Mouse (Mus musculus): Measurements from ENCODE around the gene Olfr222.

The Olfr222 gene

GRCm38 (mm10) chr11:59542442-59542841 lies 33.6 kb downstream of the Olfr222 start:
- DNase-seq (ENCODE audit: extremely low read depth, insufficient read length, low spot score): no peak

DNA sequence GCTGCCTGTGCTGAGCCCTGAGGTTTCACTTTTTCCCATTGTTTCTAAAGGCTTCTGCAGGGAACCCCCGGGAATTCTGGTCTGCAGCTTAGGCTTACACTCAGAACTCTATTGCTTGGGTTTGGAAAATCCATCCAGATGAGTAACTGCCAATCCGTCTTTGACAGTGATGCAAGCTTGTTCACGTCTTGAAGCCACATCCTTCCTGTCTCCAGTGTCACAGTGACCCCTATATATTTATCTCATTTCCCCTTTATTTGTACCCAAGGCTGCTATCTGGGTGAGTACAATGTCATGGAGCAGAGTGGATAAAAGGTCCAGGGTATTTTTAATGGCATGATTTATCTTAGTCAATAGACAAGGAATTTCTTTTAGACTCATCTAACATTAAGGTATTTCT lies 34.7 kb downstream of the Olfr222 start, which contains the start of gene Nlrp3:
Nlrp3 (plus strand) TSS at position 245 of the 400 bp plus-strand sequence.
- no peak for DNase-seq (ENCODE audit: extremely low read depth, insufficient read length, low spot score)

GRCm38 (mm10) chr11:59540123-59540522 lies 35.9 kb downstream of the Olfr222 start:
- DNase-seq (ENCODE audit: extremely low read depth, insufficient read length, low spot score): no peak

- no peak for DNase-seq (ENCODE audit: extremely low read depth, insufficient read length, low spot score)
Measured at GRCm38 (mm10) chr11:59538387-59538786, 37.6 kb downstream of the Olfr222 start.

DNA sequence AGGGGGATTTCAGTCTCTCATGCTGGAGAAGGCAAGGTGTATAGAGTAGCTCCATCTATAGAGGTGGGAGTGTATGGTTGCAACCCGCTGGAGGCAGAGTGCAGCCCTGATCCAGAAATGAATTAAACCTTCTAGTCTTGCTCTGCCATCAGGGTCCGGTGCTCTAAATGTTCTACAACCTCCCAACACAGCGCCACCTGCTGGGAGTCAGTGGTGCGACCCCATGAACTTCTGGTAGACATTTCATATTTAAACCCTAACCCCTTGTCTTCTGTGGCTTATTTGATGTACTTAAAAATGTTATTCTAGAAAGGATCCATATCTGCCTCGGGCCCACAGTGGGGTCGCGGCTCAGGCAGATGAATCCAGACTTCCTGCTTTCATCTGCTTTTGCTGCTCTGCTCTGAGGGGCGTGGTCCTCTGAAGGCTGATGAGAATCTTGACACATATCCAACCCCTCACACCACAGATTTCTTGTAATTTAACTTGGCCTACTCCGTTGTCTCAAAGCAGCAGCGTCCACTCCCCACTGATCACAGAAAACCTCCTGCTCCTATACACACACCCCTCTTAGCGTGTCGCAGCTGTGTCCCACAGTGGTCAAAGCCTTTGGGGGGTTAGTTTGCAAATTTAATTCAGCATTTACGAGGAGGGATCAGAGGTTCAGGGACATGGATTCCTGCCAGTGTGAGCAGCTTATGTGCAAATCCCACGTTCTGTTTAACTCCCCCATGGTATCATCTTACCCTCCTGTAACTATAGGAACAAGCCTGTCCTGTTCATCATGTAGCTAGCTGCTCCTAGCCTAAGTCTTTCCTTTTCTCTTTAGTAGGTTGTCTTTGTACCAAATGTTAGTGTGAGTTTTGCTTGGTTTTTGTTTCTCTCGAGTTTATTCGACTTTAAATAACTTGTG lies 38.6 kb downstream of the Olfr222 start:
- peak; percentile 17 for DNase-seq (ENCODE audit: extremely low read depth, insufficient read length, low spot score)

DNA sequence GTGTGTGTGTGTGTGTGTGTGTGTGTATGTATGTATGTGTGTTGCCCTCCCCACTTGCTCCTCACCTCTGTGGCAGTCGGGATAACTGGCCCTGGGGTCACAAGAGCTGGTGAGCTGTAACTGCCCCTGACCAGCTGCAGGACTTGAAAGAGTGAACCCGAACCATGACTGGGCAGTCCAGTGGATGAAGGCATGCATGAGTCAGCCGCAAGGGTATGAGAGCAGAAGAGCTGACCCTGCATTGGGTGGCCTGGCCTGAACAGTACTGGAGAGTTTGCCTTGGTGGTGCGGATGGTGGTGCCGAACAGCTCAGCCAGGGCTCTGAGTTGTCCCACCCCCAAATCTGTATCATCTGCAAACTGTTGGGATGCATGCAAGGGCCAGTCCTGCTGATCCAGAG lies 44.5 kb downstream of the Olfr222 start:
- DNase-seq (ENCODE audit: extremely low read depth, insufficient read length, low spot score): no peak

- DNase-seq (ENCODE audit: extremely low read depth, insufficient read length, low spot score): no peak
Measured at GRCm38 (mm10) chr11:59530870-59531535, 45.0 kb downstream of the Olfr222 start.

GRCm38 (mm10) chr11:59530221-59530620 lies 45.8 kb downstream of the Olfr222 start:
- DNase-seq (ENCODE audit: extremely low read depth, insufficient read length, low spot score): no peak

GRCm38 (mm10) chr11:59526472-59527080 lies 49.5 kb downstream of the Olfr222 start, which contains the start of gene Zkscan17:
TSS of gene Zkscan17 (minus strand) at chr11:59526751.
- DNase-seq (ENCODE audit: extremely low read depth, insufficient read length, low spot score): no peak

DNA sequence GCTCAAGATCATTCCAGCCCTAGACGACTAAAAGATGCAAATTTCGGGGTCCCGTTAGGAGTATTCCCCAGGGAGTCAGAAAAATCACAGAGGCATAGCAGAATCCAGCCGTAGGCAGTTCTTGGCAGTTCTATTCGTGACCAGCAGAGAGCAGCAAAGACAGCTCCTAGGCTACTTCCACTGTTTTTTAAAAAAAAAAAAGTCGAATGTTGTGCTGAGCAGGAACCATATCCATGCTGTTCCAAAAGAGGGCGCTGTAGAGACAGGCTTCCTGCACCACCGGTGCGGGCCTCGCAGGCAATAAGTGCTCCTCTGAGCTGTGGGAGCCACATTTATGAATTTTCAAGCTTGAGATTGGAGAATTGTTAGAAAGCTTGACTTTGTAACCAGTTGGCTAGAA lies 50.8 kb downstream of the Olfr222 start:
- DNase-seq (ENCODE audit: extremely low read depth, insufficient read length, low spot score): peak; percentile 36

- DNase-seq (ENCODE audit: extremely low read depth, insufficient read length, low spot score): no peak
Measured at GRCm38 (mm10) chr11:59524150-59524549, 51.9 kb downstream of the Olfr222 start.
